Mouse (Mus musculus) cerebellum, adult 9-10 months (tissue): ENCODE results near the gene Olfr1023.

ENCODE experiments used
- DNase-seq: peaks from one replicate; pipeline ENCODE4 v3.0.0; 2022

Gene Olfr1023

DNA sequence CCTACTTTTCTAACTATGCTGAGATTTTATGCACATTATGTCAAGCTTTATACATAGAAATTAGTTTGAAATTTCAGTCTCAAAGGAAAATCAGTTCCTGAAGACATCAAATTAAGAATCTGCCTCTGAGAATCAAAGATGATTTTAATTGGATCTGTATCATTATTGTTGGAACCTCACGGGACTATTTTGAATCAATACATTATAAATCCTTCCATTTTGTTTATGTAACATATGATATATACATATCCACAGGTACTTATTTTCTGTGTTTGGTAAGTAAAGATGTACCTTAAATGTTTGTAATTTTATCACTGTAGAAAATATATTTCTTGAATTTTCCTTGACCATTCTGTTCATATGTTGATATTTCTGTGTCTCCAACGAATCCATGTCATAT is at the start of gene Olfr1023:
TSS of gene Olfr1023 (plus strand) at position 301 of the 400 bp plus-strand sequence.
- DNase-seq: no peak

GRCm38 (mm10) chr2:85845383-85845782 is 40.1 kb upstream of the Olfr1023 start, which contains the start of gene Olfr1019:
Gene Olfr1019, minus strand, starts transcription at chr2:85845483.
- DNase-seq: no peak

GRCm38 (mm10) chr2:85846730-85847129 is 38.7 kb upstream of the Olfr1023 start, which contains the start of gene Olfr1020:
Gene Olfr1020, plus strand, starts transcription at chr2:85847030.
- DNase-seq: no peak

- DNase-seq: no peak
Observed at GRCm38 (mm10) chr2:85868294-85868693, 17.1 kb upstream of the Olfr1023 start, which contains the start of gene Olfr1022. Gene Olfr1022, plus strand, starts transcription at chr2:85868594.

DNA sequence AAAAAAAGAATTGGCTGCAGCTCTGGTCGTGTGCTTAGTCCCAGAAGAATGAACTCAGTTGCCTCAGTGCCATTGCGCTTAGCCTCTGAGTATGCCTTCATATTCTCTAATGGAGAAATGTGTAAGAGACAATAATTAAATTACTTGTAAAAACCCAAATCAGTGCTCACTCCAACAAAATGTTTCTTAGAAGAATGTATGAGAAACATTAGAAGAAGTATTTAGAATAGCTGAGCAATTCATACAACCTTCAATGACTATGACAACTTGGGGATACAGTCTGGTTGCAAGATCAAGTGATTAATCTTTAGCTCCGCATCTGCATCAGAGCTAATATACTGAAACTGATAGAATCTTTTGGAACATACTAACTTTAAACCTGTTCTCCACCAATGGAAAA is 19.5 kb downstream of the Olfr1023 start, which contains the start of gene Olfr1024:
TSS of gene Olfr1024 (minus strand) at position 101 of the 400 bp plus-strand sequence.
- DNase-seq: no peak

DNA sequence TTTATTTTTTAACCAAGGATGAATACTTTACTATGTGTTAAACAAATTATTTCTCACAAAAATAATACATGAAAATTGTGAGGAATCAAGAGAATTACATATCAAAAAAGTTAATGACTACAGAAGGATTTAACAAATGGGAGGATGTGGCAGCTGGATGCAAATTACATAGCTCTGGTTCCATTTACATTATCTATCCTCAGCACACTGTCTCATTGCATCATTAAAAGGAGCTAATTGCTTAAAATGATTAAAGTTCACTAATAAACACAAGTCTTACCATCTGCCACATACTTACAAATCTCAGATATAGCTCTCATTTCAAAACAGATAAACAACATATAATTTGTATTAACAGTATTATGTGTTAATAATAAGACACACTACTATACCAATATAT is 27.8 kb downstream of the Olfr1023 start:
- DNase-seq: no peak

DNA sequence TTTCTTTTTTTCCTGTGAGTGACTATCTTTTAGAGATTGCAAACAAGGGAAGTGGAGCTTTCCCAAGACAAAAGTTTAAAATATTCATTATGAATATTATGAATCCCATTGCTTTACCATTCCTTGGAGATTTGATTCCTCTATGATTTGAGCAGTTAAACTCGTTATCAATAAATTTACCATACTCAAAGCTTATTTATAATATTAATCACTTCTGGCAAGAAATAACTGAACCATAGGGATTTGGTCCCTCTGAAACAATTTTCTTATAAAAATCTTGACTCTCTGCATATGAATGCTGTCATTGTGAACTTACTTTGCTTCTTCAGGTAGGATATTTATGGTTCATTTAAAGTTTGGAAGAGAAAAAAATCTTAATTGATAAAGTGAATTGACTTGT is 29.5 kb downstream of the Olfr1023 start, which contains the start of gene Olfr1025-ps1:
TSS of gene Olfr1025-ps1 (plus strand) at position 301 of the 400 bp plus-strand sequence.
- no peak for DNase-seq

DNA sequence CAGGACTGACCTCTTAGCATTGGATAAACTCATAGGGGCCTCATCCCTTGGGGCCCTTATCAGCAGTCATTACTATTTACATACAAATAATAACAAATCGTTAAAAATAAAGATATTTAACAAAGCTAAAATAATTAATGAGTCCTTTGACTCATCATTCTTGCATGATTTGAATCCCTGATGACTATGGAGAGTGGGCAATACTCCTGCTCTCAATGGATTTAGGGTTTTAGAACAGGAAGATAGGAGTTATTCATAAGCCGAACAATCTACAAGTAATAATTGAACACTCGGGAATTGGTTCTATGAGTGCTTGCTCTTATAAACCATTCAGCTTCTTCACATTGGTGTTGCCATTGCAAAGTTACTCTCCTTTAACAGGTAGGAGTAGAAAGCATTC is 35.8 kb downstream of the Olfr1023 start, which contains the start of gene Olfr1026:
TSS of gene Olfr1026 (plus strand) at position 301 of the 400 bp plus-strand sequence.
- DNase-seq: no peak
